Mouse (Mus musculus) lung, embryonic 16.5 days (tissue): ENCODE measurements around the gene Fgfr2. TPM values are rescaled to one million over a fixed set of nuclear protein-coding genes. Genes with fewer than 3 reads are reported as not detected.

Source experiments
- ATAC-seq: fragments of 200-750 bp; cut with Nextera tagmentation; 2 replicates; pipeline ENCODE4 v1.8.0; 2017; ENCODE audit warnings: low read depth, mild to moderate bottlenecking, moderate library complexity
- H3K27ac ChIP-seq: fragments of 300-500 bp; sonication (generic); 2 replicates; pipeline ENCODE4 v1.5.1; 2014; ENCODE audit warnings: mild to moderate bottlenecking, control low read depth, low read length
- H3K27me3 ChIP-seq: fragments of 300-500 bp; sonication (generic); 2 replicates; pipeline ENCODE4 v1.6.1; 2014; ENCODE audit warnings: low read depth, low read length, mixed read lengths; ENCODE audit not compliant: control insufficient read depth, insufficient read depth
- H3K36me3 ChIP-seq: fragments of 300-500 bp; sonication (generic); 2 replicates; pipeline ENCODE4 v1.6.1; 2014; ENCODE audit warnings: low read length; ENCODE audit not compliant: control insufficient read depth, insufficient read depth
- H3K4me1 ChIP-seq: fragments of 300-500 bp; sonication (generic); replicated peaks from 2 replicates; pipeline ENCODE4 v1.6.1; 2014; ENCODE audit warnings: low read length, mixed read lengths; ENCODE audit not compliant: control insufficient read depth, insufficient read depth
- H3K4me2 ChIP-seq: fragments of 300-500 bp; sonication (generic); 2 replicates; pipeline ENCODE4 v1.6.1; 2014; ENCODE audit warnings: low read depth, low read length, control low read depth
- H3K4me3 ChIP-seq: fragments of 300-500 bp; sonication (generic); 2 replicates; pipeline ENCODE4 v1.5.1; 2014; ENCODE audit warnings: mild to moderate bottlenecking, low read length, control low read depth
- H3K9ac ChIP-seq: fragments of 300-500 bp; sonication (generic); 2 replicates; pipeline ENCODE4 v1.6.1; 2014; ENCODE audit warnings: low read length, control low read depth
- H3K9me3 ChIP-seq: fragments of 300-500 bp; sonication (generic); 2 replicates; pipeline ENCODE4 v1.6.1; 2016; ENCODE audit warnings: low read length; ENCODE audit not compliant: control insufficient read depth
- WGBS: fragments of 180-500 bp; shearing (Covaris S2); extraction: QIAGEN DNeasy Blood & Tissue Kit; methylation state at CpG from one replicate; pipeline ENCODE4 v1.1.7; 2014; 5-methylcytosine and 5-hydroxymethylcytosine counted together
- polyA plus RNA-seq: library from polyadenylated mRNA; unstranded; fragments of >200 nt; fragmentation: Nextera tagmentation; extraction: Ambion mirVana; gene quantifications from 2 replicates; pipeline ENCODE4 v1.2.1, GENCODE M21; 2015

Fgfr2 gene
- polyA plus RNA-seq, 1 experiment from 2014 or later = 175 TPM

DNA sequence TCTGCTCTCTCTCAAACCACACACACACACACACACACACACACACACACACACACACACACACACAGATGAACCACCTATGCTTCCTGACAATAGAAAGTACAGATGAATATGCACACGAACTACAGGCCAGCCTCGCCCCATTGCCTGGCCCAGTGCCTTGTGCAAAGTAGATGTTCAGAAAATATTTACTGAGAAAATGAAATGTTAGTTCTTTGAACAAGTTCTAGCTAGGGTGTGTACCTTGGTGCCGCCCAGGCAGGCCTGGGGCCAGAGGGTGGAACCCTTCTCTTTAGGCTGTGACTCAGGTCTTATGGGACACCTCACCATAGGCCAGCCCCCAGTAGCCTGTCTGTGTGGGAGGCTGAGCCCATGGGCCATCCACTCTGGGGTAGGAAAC is 891.7 kb downstream of the Fgfr2 start:
- no peak overlapping the region for H3K4me3 ChIP-seq
- no peak overlapping the region for H3K9ac ChIP-seq
- 65% methylated on average over 3 of the region's 3 CpGs for WGBS
- H3K36me3 ChIP-seq = no peaks in the 10 kb centered on the region
- H3K9me3 ChIP-seq = no peaks in the 10 kb centered on the region
- no peak overlapping the region for H3K27ac ChIP-seq
- no peak overlapping the region for H3K4me2 ChIP-seq
- peaks cover 6% of the 10 kb centered on the region; the same call in 1 of the 2 replicates for H3K4me1 ChIP-seq
- peak; percentile 21; the same call in 1 of the 2 replicates for ATAC-seq
- no peaks in the 10 kb centered on the region for H3K27me3 ChIP-seq

DNA sequence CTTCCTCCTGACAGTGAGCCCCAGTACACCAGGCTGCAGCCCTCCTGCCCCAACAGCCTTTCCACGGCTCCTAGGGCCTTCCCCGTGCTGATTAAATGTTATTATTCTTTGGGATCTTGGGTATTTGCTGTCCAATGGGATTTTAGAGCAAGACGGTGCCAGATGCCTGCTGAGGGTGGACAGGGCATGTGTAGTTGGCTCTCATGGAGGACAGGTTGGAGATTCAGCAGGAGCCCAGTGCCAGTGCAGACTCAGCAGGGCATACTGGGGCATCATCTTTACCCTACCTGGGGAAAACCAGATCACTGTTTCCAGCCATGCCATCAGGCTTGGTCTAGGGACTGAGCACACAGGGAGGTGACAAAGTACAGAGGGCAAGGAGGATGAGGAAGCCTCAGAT is 892.2 kb downstream of the Fgfr2 start:
- no peak overlapping the region for H3K4me3 ChIP-seq
- no peaks in the 10 kb centered on the region for H3K9me3 ChIP-seq
- no peak for ATAC-seq
- WGBS = 80% methylated on average over 3 of the region's 3 CpGs
- H3K36me3 ChIP-seq = no peaks in the 10 kb centered on the region
- no peak overlapping the region for H3K27ac ChIP-seq
- H3K9ac ChIP-seq = no peak overlapping the region
- no peaks in the 10 kb centered on the region for H3K27me3 ChIP-seq
- no peak overlapping the region for H3K4me2 ChIP-seq
- H3K4me1 ChIP-seq = peaks cover 6% of the 10 kb centered on the region; the same call in 1 of the 2 replicates

DNA sequence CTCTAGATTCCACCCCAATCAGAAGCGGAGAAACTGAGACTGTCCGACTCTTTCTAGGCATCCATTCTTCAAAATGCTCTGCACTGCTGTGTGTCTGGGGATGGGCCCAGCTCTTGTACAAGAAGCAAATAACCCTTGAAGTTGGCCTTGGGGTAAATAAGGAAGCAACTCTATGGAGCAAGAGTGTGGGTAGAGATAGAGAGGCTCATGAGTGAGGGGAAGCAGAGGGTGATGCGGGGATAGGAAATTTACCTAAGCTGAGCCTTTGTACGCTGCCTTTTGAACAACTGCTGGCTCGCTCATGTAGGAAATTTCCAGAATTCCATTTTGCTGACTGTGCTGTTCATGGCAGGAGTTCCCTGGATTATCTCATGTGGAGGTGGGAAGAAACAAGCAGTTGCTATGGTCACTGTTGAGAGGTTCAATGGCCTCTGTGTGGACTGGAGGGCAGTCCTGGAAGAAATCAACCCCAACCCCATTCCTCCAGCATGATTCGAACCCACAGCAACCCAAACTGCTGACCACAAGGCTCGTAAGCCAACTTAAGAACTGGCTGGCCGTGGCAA is 896.0 kb downstream of the Fgfr2 start:
- no peak overlapping the region for H3K4me2 ChIP-seq
- H3K4me3 ChIP-seq = no peak overlapping the region
- WGBS = 72% methylated on average over 8 of the region's 8 CpGs
- no peak overlapping the region for H3K27ac ChIP-seq
- H3K27me3 ChIP-seq = no peaks in the 10 kb centered on the region
- peaks cover 8% of the 10 kb centered on the region; the same call in 1 of the 2 replicates for H3K4me1 ChIP-seq
- peak; percentile 11; the same call in 1 of the 2 replicates for ATAC-seq
- H3K9me3 ChIP-seq = no peaks in the 10 kb centered on the region
- no peak overlapping the region for H3K9ac ChIP-seq
- no peaks in the 10 kb centered on the region for H3K36me3 ChIP-seq

DNA sequence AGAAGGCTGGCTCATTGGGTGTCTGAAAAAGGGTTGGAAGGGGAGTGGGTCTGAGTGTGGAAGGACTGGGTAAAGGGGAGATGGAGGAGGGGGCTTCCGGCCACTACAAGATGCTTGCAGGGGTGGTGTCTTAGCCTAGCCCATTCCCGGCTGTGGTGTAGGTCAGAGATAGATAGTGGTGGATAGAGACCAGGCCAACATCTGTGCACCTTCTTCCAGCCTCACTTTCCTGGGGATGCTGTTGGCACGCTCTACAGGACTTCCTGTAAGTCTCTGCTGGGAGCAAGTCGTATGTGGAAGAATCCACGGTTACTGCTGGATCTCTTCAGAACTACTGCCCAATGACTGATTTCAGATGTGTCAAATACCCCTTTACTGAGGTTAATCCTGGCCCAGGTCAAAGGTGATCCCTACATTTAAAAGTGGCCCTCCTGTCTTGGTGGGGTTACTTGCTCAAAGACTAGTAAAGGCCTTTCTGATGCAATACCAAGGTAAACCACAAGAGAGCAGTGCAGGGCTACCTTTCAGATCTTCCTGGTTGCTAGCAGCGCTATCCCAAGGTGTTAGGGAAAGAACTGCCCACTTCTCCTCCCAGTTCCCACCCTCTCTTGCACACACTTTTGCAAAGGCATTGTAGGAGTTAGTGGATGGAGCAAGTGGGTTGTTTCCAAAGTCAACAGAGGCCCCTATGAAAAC is 896.6 kb downstream of the Fgfr2 start:
- H3K4me3 ChIP-seq = no peak overlapping the region
- no peaks in the 10 kb centered on the region for H3K36me3 ChIP-seq
- H3K4me2 ChIP-seq = no peak overlapping the region
- no peaks in the 10 kb centered on the region for H3K27me3 ChIP-seq
- 54% methylated on average over 6 of the region's 6 CpGs for WGBS
- H3K9me3 ChIP-seq = no peaks in the 10 kb centered on the region
- H3K9ac ChIP-seq = no peak overlapping the region
- peak; percentile 77 for ATAC-seq
- H3K27ac ChIP-seq = no peak overlapping the region
- peaks cover 8% of the 10 kb centered on the region; the same call in 1 of the 2 replicates for H3K4me1 ChIP-seq

DNA sequence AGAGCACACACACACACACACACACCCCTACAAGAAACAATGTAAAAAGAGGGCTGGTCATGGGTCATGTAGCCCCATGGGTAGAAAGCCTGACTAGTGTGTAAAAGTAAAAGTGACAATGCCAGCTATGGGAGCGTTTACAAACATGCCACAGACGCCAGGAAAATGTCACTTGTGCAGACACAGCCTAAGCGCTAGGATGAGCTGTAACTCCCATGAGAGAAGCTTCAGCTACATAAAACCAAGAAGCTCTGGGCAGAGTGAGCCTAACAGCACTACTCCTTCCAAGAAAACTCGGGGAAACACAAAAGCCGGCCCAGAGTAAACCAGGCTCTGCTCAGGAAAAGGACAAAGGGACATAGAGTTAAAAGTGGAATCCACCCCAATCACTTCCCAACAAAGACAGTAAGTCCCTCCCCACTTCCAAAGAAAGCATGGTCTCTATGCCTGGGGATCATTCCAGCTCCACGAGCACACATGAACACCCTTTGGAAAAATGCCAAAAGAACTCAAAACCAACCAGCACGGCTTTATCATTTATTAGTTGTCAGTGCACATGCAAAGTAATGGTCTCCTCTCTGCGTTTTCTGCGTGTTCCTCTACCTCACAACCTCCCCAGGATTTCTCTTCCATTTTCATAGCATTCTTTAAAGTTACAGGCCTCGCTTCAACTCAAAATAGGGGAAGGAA is 899.6 kb downstream of the Fgfr2 start:
- Histone ChIP-seq H3K4me2 (no peak overlapping the region), H3K27me3 (no peaks in the 10 kb centered on the region), H3K27ac (peak overlapping the region; percentile 26; the same call in 1 of the 2 replicates), H3K4me3 (no peak overlapping the region), H3K9ac (no peak overlapping the region), H3K9me3 (no peaks in the 10 kb centered on the region), H3K36me3 (no peaks in the 10 kb centered on the region), H3K4me1 (peaks cover 8% of the 10 kb centered on the region; the same call in 1 of the 2 replicates)
- 31% methylated on average over 10 of the region's 10 CpGs for WGBS
- no peak for ATAC-seq

DNA sequence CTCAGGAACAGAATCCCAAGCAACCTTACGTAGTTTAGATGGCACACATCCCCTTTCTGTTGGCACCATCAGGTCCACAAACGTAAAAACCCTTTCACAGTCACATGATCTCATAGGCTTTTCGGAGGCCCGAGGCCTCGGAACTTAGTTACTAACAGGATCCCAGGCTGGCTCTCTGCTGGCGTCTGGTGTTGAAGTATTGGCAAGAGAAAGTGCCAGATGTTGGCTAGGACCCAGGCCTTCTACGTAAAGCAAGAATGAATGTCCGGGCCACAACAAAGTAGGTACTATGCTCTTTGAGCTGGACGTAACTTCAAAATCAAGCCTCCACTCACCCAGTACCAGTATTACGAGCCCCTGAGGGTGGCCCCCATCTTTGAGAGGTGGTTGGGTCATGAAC is 909.1 kb downstream of the Fgfr2 start:
- ATAC-seq = no peak
- H3K27me3 ChIP-seq = no peaks in the 10 kb centered on the region; the same call in 1 of the 2 replicates
- H3K4me3 ChIP-seq = no peak overlapping the region
- no peak overlapping the region for H3K27ac ChIP-seq
- H3K9me3 ChIP-seq = no peaks in the 10 kb centered on the region
- H3K36me3 ChIP-seq = no peaks in the 10 kb centered on the region
- H3K4me1 ChIP-seq = no peaks in the 10 kb centered on the region
- no peak overlapping the region for H3K4me2 ChIP-seq
- no peak overlapping the region for H3K9ac ChIP-seq
- 61% methylated on average over 10 of the region's 10 CpGs for WGBS

DNA sequence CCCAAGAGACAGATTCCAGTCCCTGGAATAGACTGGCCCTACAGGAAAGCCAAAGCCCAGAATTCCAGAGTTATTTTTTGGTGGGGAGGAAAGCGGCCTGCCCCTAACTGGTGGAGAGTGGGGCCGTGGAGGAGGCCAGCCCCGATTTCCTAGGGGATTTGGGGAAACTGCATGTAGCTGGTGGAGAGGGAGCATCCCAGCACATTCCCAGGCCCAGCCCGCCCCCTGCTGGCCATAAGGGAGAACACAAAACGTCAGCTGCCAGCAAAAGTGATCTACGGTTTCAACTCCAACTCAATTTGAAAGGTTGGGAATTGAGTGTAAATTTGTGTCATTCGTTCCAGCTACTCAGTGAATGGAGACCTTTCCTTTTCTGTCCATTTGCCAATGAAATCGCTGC is 909.7 kb downstream of the Fgfr2 start:
- Histone ChIP-seq H3K27ac (no peak overlapping the region), H3K9ac (no peak overlapping the region), H3K4me1 (no peaks in the 10 kb centered on the region), H3K36me3 (no peaks in the 10 kb centered on the region), H3K27me3 (no peaks in the 10 kb centered on the region; the same call in 1 of the 2 replicates), H3K9me3 (no peaks in the 10 kb centered on the region), H3K4me2 (no peak overlapping the region), H3K4me3 (no peak overlapping the region)
- 8% methylated on average over 8 of the region's 8 CpGs for WGBS
- ATAC-seq = peak; percentile 61; the same call in 1 of the 2 replicates

DNA sequence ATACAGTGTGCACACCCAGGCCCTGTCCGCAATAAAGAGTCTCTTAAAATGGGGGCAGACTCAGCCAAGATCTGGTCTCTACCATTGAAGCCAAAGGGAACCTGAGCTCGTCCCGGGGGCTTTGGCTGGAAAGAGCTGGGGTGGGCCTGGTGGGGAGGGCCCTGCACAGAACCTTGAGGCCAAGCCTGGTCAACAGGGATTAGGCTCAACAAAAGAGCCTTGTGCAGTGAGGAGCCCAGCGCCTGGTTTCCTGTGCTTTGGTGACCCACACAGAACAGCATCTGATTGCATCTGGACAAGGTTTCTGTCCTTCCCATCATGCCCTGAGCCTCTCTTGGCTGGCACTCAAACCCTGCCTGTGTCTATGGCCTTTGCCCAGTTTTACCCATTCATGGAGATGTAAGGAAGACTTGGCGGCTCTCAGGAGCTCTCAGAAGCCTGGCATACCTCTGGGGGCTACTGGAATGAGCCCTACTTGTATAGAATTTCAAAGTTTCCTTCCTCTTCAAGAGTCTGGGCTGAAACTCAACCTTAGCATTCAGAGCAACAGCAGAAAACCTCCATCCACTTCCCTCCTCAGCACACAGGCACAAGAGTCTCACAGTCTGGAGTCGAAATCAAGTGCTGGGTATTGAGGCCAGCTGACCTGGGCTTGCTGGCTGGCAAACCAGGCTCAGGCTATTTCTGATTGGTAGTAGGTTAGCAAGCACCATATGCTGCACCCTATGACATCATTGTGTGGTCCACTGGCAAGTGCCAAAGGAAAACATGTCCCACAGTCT is 911.0 kb downstream of the Fgfr2 start:
- Histone ChIP-seq H3K4me3 (no peak overlapping the region), H3K4me1 (no peaks in the 10 kb centered on the region), H3K27ac (no peak overlapping the region), H3K4me2 (no peak overlapping the region), H3K9me3 (no peaks in the 10 kb centered on the region), H3K27me3 (no peaks in the 10 kb centered on the region; the same call in 1 of the 2 replicates), H3K9ac (no peak overlapping the region), H3K36me3 (no peaks in the 10 kb centered on the region)
- WGBS = 79% methylated on average over 6 of the region's 6 CpGs
- ATAC-seq = no peak

DNA sequence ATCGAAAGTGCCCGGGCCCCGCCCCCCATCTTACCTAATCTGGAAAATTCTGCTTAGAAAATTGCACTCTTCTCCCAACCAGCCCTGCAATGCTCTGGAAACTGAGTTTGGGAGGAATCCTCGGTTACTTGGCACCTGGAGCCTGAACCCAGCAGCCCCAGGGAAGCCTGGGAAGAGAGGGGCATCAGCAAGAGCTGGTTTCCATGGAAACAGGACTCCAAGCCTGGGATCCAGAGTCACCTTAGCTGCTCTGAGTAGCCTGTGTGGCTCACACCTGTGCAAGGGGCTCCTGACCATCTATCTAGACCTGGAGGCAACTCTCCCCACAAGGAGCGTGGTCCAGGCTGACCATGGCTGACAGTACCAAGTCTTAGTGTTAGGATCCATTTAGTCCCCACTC is 912.5 kb downstream of the Fgfr2 start:
- 81% methylated on average over 5 of the region's 5 CpGs for WGBS
- no peak overlapping the region for H3K4me2 ChIP-seq
- H3K27me3 ChIP-seq = no peaks in the 10 kb centered on the region
- no peak for ATAC-seq
- H3K4me1 ChIP-seq = no peaks in the 10 kb centered on the region
- H3K4me3 ChIP-seq = no peak overlapping the region
- H3K9ac ChIP-seq = no peak overlapping the region
- no peaks in the 10 kb centered on the region for H3K9me3 ChIP-seq
- no peaks in the 10 kb centered on the region for H3K36me3 ChIP-seq
- no peak overlapping the region for H3K27ac ChIP-seq
